ENCODE assay signal across 18 mouse cellular contexts in the genomic region with DNA sequence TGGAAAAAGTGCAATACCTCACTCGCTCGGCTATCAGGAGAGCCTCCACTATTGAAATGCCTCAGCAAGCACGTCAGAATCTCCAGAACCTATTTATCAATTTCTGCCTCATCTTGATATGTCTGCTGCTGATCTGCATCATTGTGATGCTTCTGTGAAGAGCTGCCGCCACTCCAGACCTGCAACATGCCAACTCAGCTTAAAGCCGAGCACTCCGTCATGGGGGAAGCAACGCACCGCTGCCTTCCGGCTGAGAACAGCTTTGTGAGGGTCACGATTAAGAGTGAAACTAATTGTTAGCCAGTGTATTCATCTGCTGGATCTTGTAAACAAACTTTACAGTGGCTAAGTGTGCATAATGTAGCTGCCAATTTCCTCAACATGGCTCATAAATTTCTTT. TPM values are rescaled to one million over a fixed set of nuclear protein-coding genes. Genes with fewer than 3 reads are reported as not detected.
DNase-seq lines count a peak whose midpoint lies in the region; ATAC-seq and TF ChIP-seq lines count a peak whose summit lies in the region.
"Had no signal": no experiment of that assay in that cellular context is flagged by ENCODE, and none has a peak within 500 bp of the region (broad histone marks: within the 10 kb centered on the region; RNA-seq: fewer than 3 reads in every experiment).

No protein-coding gene starts in this region.

- no peak for TF ChIP-seq EP300 in stomach, postnatal 0 days (optimal IDR thresholded peaks at IDR 0.05)

- H3K9ac ChIP-seq in intestine, embryonic 15.5 days = no peak overlapping the region
- no peak overlapping the region for H3K9ac ChIP-seq in intestine, postnatal 0 days (ENCODE audit: low read depth, low read length)
- no peak overlapping the region for H3K9ac ChIP-seq in stomach, postnatal 0 days (ENCODE audit: low read length)
- H3K9ac ChIP-seq: forebrain, embryonic 12.5 days; hindbrain, embryonic 13.5 days; limb, embryonic 12.5 days; liver, postnatal 0 days; neural tube, embryonic 15.5 days had no signal

- peaks cover 3% of the 10 kb centered on the region; the same call in 1 of the 2 replicates for H3K4me1 ChIP-seq in intestine, embryonic 15.5 days (replicated peaks)
- no peaks in the 10 kb centered on the region for H3K4me1 ChIP-seq in intestine, postnatal 0 days (replicated peaks; ENCODE audit: control insufficient read depth, insufficient read depth, low read length)
- H3K4me1 ChIP-seq in stomach, postnatal 0 days (replicated peaks; ENCODE audit: control insufficient read depth, insufficient read depth) = no peaks in the 10 kb centered on the region
- H3K4me1 ChIP-seq: forebrain, embryonic 12.5 days had no signal

- peak; percentile 11 for DNase-seq in retina, postnatal 1 day
- no peak for DNase-seq in retina, embryonic 14.5 days (ENCODE audit: low spot score)
- peak; percentile 65 for DNase-seq in induced T-regulatory cell, adult 2 months (ENCODE audit: low read depth)
- no peak for DNase-seq in stomach, postnatal 0 days (ENCODE audit: low spot score)
- DNase-seq in left cerebral cortex, adult 2 months (ENCODE audit: extremely low spot score in 1 of 2, low spot score in 2 of 2) = no peak
- DNase-seq in left cerebral cortex, postnatal 25 days (ENCODE audit: low spot score in 2 of 2) = no peak
- DNase-seq: adrenal gland, postnatal 25 days; cerebellum, adult 11 months; gastrocnemius, postnatal 25 days; liver, postnatal 0 days; right cerebral cortex, postnatal 14 days had no signal

- ATAC-seq in intestine, embryonic 15.5 days = no peak
- ATAC-seq in intestine, postnatal 0 days = no peak
- ATAC-seq in stomach, postnatal 0 days (ENCODE audit: low FRiP score, low TSS enrichment) = no peak
- ATAC-seq: liver, postnatal 0 days; midbrain, embryonic 16.5 days had no signal

- no peak overlapping the region for H3K4me3 ChIP-seq in intestine, embryonic 15.5 days (replicated peaks)
- H3K4me3 ChIP-seq in intestine, postnatal 0 days (ENCODE audit: low read depth, low read length) = no peak overlapping the region
- H3K4me3 ChIP-seq in stomach, postnatal 0 days (ENCODE audit: low read depth, low read length) = no peak overlapping the region
- no peak overlapping the region for H3K4me3 ChIP-seq in left cerebral cortex, adult 2 months
- H3K4me3 ChIP-seq: forebrain, embryonic 12.5 days; hindbrain, embryonic 13.5 days; limb, embryonic 12.5 days; neural tube, embryonic 15.5 days had no signal

- intact Hi-C loops in left cerebral cortex, adult 2 months (cut with DNase I) = loop anchor here (5.0 kb wide), 1 partner anchor 227 kb away; no protein-coding TSS in a partner anchor
- intact Hi-C loops in left cerebral cortex, postnatal 25 days (cut with DNase I) = loop anchor here (5.0 to 10.0 kb wide), 2 partner anchors 251 to 812 kb away; a partner anchor contains a TSS

- 56% methylated on average over 10 of the region's 10 CpGs for WGBS in intestine, embryonic 15.5 days
- 56% methylated on average over 10 of the region's 10 CpGs for WGBS in intestine, postnatal 0 days
- 51% methylated on average over 10 of the region's 10 CpGs for WGBS in stomach, postnatal 0 days

- H3K36me3 ChIP-seq in intestine, embryonic 15.5 days = no peaks in the 10 kb centered on the region
- H3K36me3 ChIP-seq in intestine, postnatal 0 days (ENCODE audit: control insufficient read depth, insufficient read depth) = peaks cover 4% of the 10 kb centered on the region; the same call in 1 of the 2 replicates
- no peaks in the 10 kb centered on the region for H3K36me3 ChIP-seq in stomach, postnatal 0 days (ENCODE audit: control insufficient read depth, insufficient read depth, low read length)

- 0 out of 2 replicates have a peak overlapping the region, but pooled peaks have one; percentile 20 for H3K4me2 ChIP-seq in intestine, embryonic 15.5 days (replicated peaks)
- H3K4me2 ChIP-seq in intestine, postnatal 0 days (replicated peaks; ENCODE audit: low read depth) = no peak overlapping the region
- H3K4me2 ChIP-seq in stomach, postnatal 0 days (replicated peaks; ENCODE audit: low read depth) = 0 out of 2 replicates have a peak overlapping the region, but pooled peaks have one; percentile 4
- H3K4me2 ChIP-seq: forebrain, embryonic 12.5 days; hindbrain, embryonic 13.5 days; limb, embryonic 12.5 days; neural tube, embryonic 15.5 days had no signal

- H3K27me3 ChIP-seq in intestine, embryonic 15.5 days (replicated peaks) = no peaks in the 10 kb centered on the region
- H3K27me3 ChIP-seq in intestine, postnatal 0 days (replicated peaks; ENCODE audit: control insufficient read depth, insufficient read depth, low read length) = no peaks in the 10 kb centered on the region
- no peaks in the 10 kb centered on the region for H3K27me3 ChIP-seq in stomach, postnatal 0 days (ENCODE audit: control insufficient read depth, insufficient read depth, low read length)
- H3K27me3 ChIP-seq: forebrain, embryonic 12.5 days; hindbrain, embryonic 13.5 days; limb, embryonic 12.5 days; neural tube, embryonic 15.5 days had no signal

- H3K9me3 ChIP-seq in intestine, embryonic 15.5 days = no peaks in the 10 kb centered on the region
- no peaks in the 10 kb centered on the region for H3K9me3 ChIP-seq in intestine, postnatal 0 days (ENCODE audit: control insufficient read depth)
- no peaks in the 10 kb centered on the region for H3K9me3 ChIP-seq in stomach, postnatal 0 days (ENCODE audit: control insufficient read depth, low read length)
- H3K9me3 ChIP-seq: forebrain, embryonic 12.5 days; hindbrain, embryonic 13.5 days; limb, embryonic 12.5 days; neural tube, embryonic 15.5 days had no signal

- TF ChIP-seq CTCF in intestine, postnatal 0 days (IDR thresholded peaks at IDR 0.05; ENCODE audit: low read depth) = no peak
- TF ChIP-seq CTCF in stomach, postnatal 0 days (IDR thresholded peaks at IDR 0.05; ENCODE audit: low read depth) = no peak
- TF ChIP-seq CTCF in left cerebral cortex, adult 2 months (IDR thresholded peaks at IDR 0.05) = no peak

- H3K27ac ChIP-seq in intestine, embryonic 15.5 days = no peak overlapping the region
- H3K27ac ChIP-seq in intestine, postnatal 0 days (ENCODE audit: low read depth, low read length) = no peak overlapping the region
- no peak overlapping the region for H3K27ac ChIP-seq in stomach, postnatal 0 days (replicated peaks)
- no peak overlapping the region for H3K27ac ChIP-seq in left cerebral cortex, adult 2 months
- H3K27ac ChIP-seq: forebrain, embryonic 12.5 days; hindbrain, embryonic 13.5 days; limb, embryonic 12.5 days; neural tube, embryonic 15.5 days had no signal

RNA-seq across cellular contexts. Expression of a gene that starts 6.4 kb away (rescaled TPM):
- polyA plus RNA-seq in intestine, embryonic 15.5 days (2015; fragmentation: Nextera tagmentation; extraction: Ambion mirVana) = 1.9 and 2.0 TPM in 2 replicates
- polyA plus RNA-seq in intestine, postnatal 0 days (2015; fragmentation: Nextera tagmentation; extraction: Ambion mirVana) = 6.4 and 10.8 TPM in 2 replicates
- 21.2 and 22.8 TPM in 2 replicates for polyA plus RNA-seq in stomach, postnatal 0 days (2015; fragmentation: Nextera tagmentation; extraction: Ambion mirVana)
- total RNA-seq in left cerebral cortex, adult 2 months (2021) = 1 to 10 TPM; 1.4 to 2.1 TPM
- total RNA-seq in left cerebral cortex, postnatal 25 days (2021) = 1 to 10 TPM; 2.3 to 3.2 TPM

RNA-seq across cellular contexts. Expression of a gene that starts 35.9 kb away (rescaled TPM):
- 3.5 and 3.9 TPM in 2 replicates for polyA plus RNA-seq in intestine, embryonic 15.5 days (2015; fragmentation: Nextera tagmentation; extraction: Ambion mirVana)
- polyA plus RNA-seq in intestine, postnatal 0 days (2015; fragmentation: Nextera tagmentation; extraction: Ambion mirVana) = 1.5 and 1.9 TPM in 2 replicates
- 1.6 and 2.0 TPM in 2 replicates for polyA plus RNA-seq in stomach, postnatal 0 days (2015; fragmentation: Nextera tagmentation; extraction: Ambion mirVana)
- 10 to 100 TPM; 21.7 to 24.5 TPM for total RNA-seq in left cerebral cortex, adult 2 months (2021)
- 10 to 100 TPM; 18.7 to 19.9 TPM for total RNA-seq in left cerebral cortex, postnatal 25 days (2021)

Comparison
In these comparisons a context has a peak if more than half of its experiments do, and no peak if none do; other contexts are left out.
1. DNase-seq: peak in retina, postnatal 1 day (single experiment) and induced T-regulatory cell, adult 2 months (single experiment); none in retina, embryonic 14.5 days (single experiment), stomach, postnatal 0 days (single experiment), left cerebral cortex, adult 2 months (0 of 2) and left cerebral cortex, postnatal 25 days (0 of 2).